Mouse (Mus musculus) liver, postnatal 0 days (tissue): ENCODE data around the gene Arhgap15. TPM values are rescaled to one million over a fixed set of nuclear protein-coding genes. Genes with fewer than 3 reads are reported as not detected.

Experiments
- ATAC-seq: fragments of 200-750 bp; cut with Nextera tagmentation; 2 replicates; pipeline ENCODE4 v1.8.0; 2017; ENCODE audit warnings: mild to moderate bottlenecking, moderate library complexity
- DNase-seq: peaks from one replicate; pipeline ENCODE4 v3.0.0-alpha.2; 2016
- H3K27ac ChIP-seq: fragments of 300-500 bp; sonication (generic); 2 replicates; pipeline ENCODE4 v1.5.1; 2014; ENCODE audit warnings: antibody characterized with exemption, moderate library complexity, mild to moderate bottlenecking, low read depth
- H3K27me3 ChIP-seq: fragments of 300-500 bp; sonication (generic); 2 replicates; pipeline ENCODE4 v1.6.1; 2014; ENCODE audit warnings: low read length, control low read depth, mixed read lengths; ENCODE audit not compliant: insufficient read depth
- H3K36me3 ChIP-seq: fragments of 300-500 bp; sonication (generic); replicated peaks from 2 replicates; pipeline ENCODE4 v1.6.1; 2014; ENCODE audit warnings: mild to moderate bottlenecking, control low read depth, low read length, moderate library complexity, mixed read lengths; ENCODE audit not compliant: insufficient read depth
- H3K4me1 ChIP-seq: fragments of 300-500 bp; sonication (generic); 2 replicates; pipeline ENCODE4 v1.6.1; 2014; ENCODE audit warnings: antibody characterized with exemption, mild to moderate bottlenecking, control low read depth; ENCODE audit not compliant: insufficient read depth
- H3K4me2 ChIP-seq: fragments of 300-500 bp; sonication (generic); 2 replicates; pipeline ENCODE4 v1.6.1; 2014; ENCODE audit warnings: low read depth, mild to moderate bottlenecking, low read length, moderate library complexity, mixed read lengths
- H3K4me3 ChIP-seq: fragments of 300-500 bp; sonication (generic); 2 replicates; pipeline ENCODE4 v1.5.1; 2014; ENCODE audit warnings: low read depth, low read length
- H3K9ac ChIP-seq: fragments of 300-500 bp; sonication (generic); replicated peaks from 2 replicates; pipeline ENCODE4 v1.6.1; 2014; ENCODE audit warnings: mild to moderate bottlenecking, moderate library complexity
- H3K9me3 ChIP-seq: fragments of 300-500 bp; sonication (generic); 2 replicates; pipeline ENCODE4 v1.6.1; 2016; ENCODE audit warnings: mild to moderate bottlenecking, control low read depth, low read length, mixed read lengths
- CTCF ChIP-seq: sonication (generic); IDR thresholded peaks from 2 replicates; pipeline ENCODE4 v1.5.1; 2016; ENCODE audit warnings: antibody characterized with exemption, low read depth
- EP300 ChIP-seq: IDR thresholded peaks from 2 replicates; pipeline ENCODE4 v1.6.1; 2016; ENCODE audit warnings: antibody characterized with exemption, low read depth, mild to moderate bottlenecking
- WGBS: fragments of 180-500 bp; shearing (Covaris S2); extraction: QIAGEN DNeasy Blood & Tissue Kit; methylation state at CpG from one replicate; pipeline ENCODE4 v1.1.7; 2014; ENCODE audit not compliant: insufficient replicate concordance; 5-methylcytosine and 5-hydroxymethylcytosine counted together
- polyA plus RNA-seq: library from polyadenylated mRNA; unstranded; fragments of >200 nt; fragmentation: Nextera tagmentation; extraction: Ambion mirVana; gene quantifications from 2 replicates; pipeline ENCODE4 v1.2.1, GENCODE M21; 2015

The Arhgap15 gene
- polyA plus RNA-seq, 1 experiment from 2014 or later = 6.3 TPM

- Histone ChIP-seq H3K27ac (no peak overlapping the region), H3K4me1 (0 out of 2 replicates have a peak, but pooled peaks cover 2% of the 10 kb centered on the region), H3K4me2 (no peak overlapping the region), H3K9ac (no peak overlapping the region), H3K27me3 (no peaks in the 10 kb centered on the region), H3K4me3 (no peak overlapping the region), H3K9me3 (no peaks in the 10 kb centered on the region), H3K36me3 (no peaks in the 10 kb centered on the region)
- ATAC-seq (no peak), DNase-seq (no peak)
- WGBS = 85% methylated on average over 1 of the region's 1 CpGs
- TF ChIP-seq EP300 = no peak
- TF ChIP-seq CTCF = no peak
Observed at GRCm38 (mm10) chr2:44309556-44309955, 560.9 kb downstream of the Arhgap15 start.

DNA sequence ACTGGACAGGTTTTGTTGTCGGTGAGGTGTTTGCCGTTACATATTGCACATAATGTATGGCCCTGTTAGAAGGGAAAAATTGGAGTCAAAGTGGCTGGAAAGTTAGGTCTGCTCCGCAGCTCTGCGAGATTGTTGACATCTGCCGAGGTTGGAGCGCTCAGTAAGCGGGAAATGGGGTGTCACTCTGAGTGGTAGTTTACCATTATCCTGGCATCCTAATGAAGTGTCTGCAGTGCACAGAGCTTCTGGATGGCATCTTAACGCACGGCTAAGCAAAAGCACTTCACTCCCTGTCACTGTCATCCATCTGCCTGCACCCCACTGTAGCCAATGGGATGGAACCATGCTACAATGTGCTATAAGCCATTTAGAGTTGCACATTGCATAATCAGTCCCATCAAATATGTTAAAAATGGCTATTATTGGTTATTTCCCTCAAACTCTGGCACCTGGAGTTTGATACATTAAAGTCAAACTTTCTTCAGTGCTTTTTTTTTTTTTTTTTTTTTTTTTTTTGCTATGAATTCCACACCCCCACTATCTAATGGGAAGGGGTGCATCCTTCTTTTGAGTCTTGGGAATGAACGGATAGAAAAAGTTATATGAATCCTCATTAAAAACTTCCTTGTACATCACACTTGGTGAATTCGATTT lies 561.6 kb downstream of the Arhgap15 start:
- ATAC-seq = no peak
- no peak overlapping the region for H3K9ac ChIP-seq
- H3K36me3 ChIP-seq = no peaks in the 10 kb centered on the region
- H3K27me3 ChIP-seq = no peaks in the 10 kb centered on the region
- no peak overlapping the region for H3K4me3 ChIP-seq
- TF ChIP-seq EP300 = no peak
- no peak for TF ChIP-seq CTCF
- H3K27ac ChIP-seq = no peak overlapping the region
- 0 out of 2 replicates have a peak, but pooled peaks cover 2% of the 10 kb centered on the region for H3K4me1 ChIP-seq
- no peaks in the 10 kb centered on the region for H3K9me3 ChIP-seq
- no peak for DNase-seq
- H3K4me2 ChIP-seq = no peak overlapping the region
- 88% methylated on average over 11 of the region's 11 CpGs for WGBS

- 49% methylated on average over 10 of the region's 10 CpGs for WGBS
- TF ChIP-seq CTCF (no peak), EP300 (no peak)
- no peak for ATAC-seq
- Histone ChIP-seq H3K27me3 (no peaks in the 10 kb centered on the region), H3K4me3 (no peak overlapping the region), H3K9me3 (no peaks in the 10 kb centered on the region), H3K9ac (no peak overlapping the region), H3K4me2 (no peak overlapping the region), H3K36me3 (no peaks in the 10 kb centered on the region), H3K27ac (no peak overlapping the region), H3K4me1 (0 out of 2 replicates have a peak, but pooled peaks cover 2% of the 10 kb centered on the region)
- no peak for DNase-seq
Observed at GRCm38 (mm10) chr2:44311216-44311615, 562.6 kb downstream of the Arhgap15 start.

- ATAC-seq (no peak), DNase-seq (no peak)
- Histone ChIP-seq H3K4me2 (no peak overlapping the region), H3K4me1 (0 out of 2 replicates have a peak, but pooled peaks cover 2% of the 10 kb centered on the region), H3K4me3 (no peak overlapping the region), H3K27ac (no peak overlapping the region), H3K27me3 (no peaks in the 10 kb centered on the region), H3K9me3 (no peaks in the 10 kb centered on the region), H3K36me3 (no peaks in the 10 kb centered on the region), H3K9ac (no peak overlapping the region)
- WGBS = 46% methylated on average over 3 of the region's 3 CpGs
- TF ChIP-seq EP300 (no peak), CTCF (no peak)
Observed at GRCm38 (mm10) chr2:44313573-44313972, 564.9 kb downstream of the Arhgap15 start.

- Histone ChIP-seq H3K9me3 (no peaks in the 10 kb centered on the region), H3K27me3 (no peaks in the 10 kb centered on the region), H3K4me2 (no peak overlapping the region), H3K9ac (no peak overlapping the region), H3K27ac (no peak overlapping the region), H3K4me3 (no peak overlapping the region), H3K36me3 (no peaks in the 10 kb centered on the region), H3K4me1 (0 out of 2 replicates have a peak, but pooled peaks cover 2% of the 10 kb centered on the region)
- DNase-seq = no peak
- no peak for ATAC-seq
- TF ChIP-seq CTCF (no peak), EP300 (no peak)
- WGBS = 79% methylated on average over 6 of the region's 6 CpGs
Observed at GRCm38 (mm10) chr2:44318436-44318835, 569.8 kb downstream of the Arhgap15 start.

GRCm38 (mm10) chr2:44319479-44319878 lies 570.9 kb downstream of the Arhgap15 start:
- Histone ChIP-seq H3K4me1 (no peaks in the 10 kb centered on the region), H3K9ac (no peak overlapping the region), H3K9me3 (no peaks in the 10 kb centered on the region), H3K36me3 (no peaks in the 10 kb centered on the region), H3K27ac (no peak overlapping the region), H3K27me3 (no peaks in the 10 kb centered on the region), H3K4me3 (no peak overlapping the region), H3K4me2 (no peak overlapping the region)
- DNase-seq = no peak
- no peak for ATAC-seq
- no peak for TF ChIP-seq CTCF
- TF ChIP-seq EP300 = no peak
- WGBS = 92% methylated on average over 4 of the region's 4 CpGs

- H3K4me1 ChIP-seq = no peaks in the 10 kb centered on the region
- DNase-seq (no peak), ATAC-seq (no peak)
- WGBS = 81% methylated on average over 4 of the region's 4 CpGs
- no peaks in the 10 kb centered on the region for H3K27me3 ChIP-seq
- no peak overlapping the region for H3K27ac ChIP-seq
- no peak overlapping the region for H3K9ac ChIP-seq
- H3K4me2 ChIP-seq = no peak overlapping the region
- no peaks in the 10 kb centered on the region for H3K9me3 ChIP-seq
- TF ChIP-seq CTCF = no peak
- TF ChIP-seq EP300 = no peak
- no peak overlapping the region for H3K4me3 ChIP-seq
- no peaks in the 10 kb centered on the region for H3K36me3 ChIP-seq
Observed at GRCm38 (mm10) chr2:44323813-44324212, 575.2 kb downstream of the Arhgap15 start.
